Mouse (Mus musculus): ENCODE data around the gene Sptbn2. TPM values are rescaled to one million over a fixed set of nuclear protein-coding genes. Genes with fewer than 3 reads are reported as not detected.
A peak's percentile ranks its signal among the peaks of the same experiment; 100 is the strongest.

The Sptbn2 gene
- polyA plus RNA-seq, 1 experiment from 2014 or later: 18.7 TPM

- no peaks in the 10 kb centered on the region for H3K4me1 ChIP-seq (replicated peaks; ENCODE audit: control insufficient read depth, insufficient read depth, low read length)
- WGBS: 94% methylated on average over 14 of the region's 14 CpGs
Observed at GRCm38 (mm10) chr19:4716756-4717155, 5.8 kb downstream of the Sptbn2 start.

GRCm38 (mm10) chr19:4717281-4717680 is 6.3 kb downstream of the Sptbn2 start:
- Histone ChIP-seq H3K9ac (ENCODE audit: low read depth, low read length) (no peak overlapping the region), H3K4me2 (replicated peaks; ENCODE audit: low read depth, low read length) (no peak overlapping the region), H3K9me3 (ENCODE audit: control insufficient read depth, low read length) (no peaks in the 10 kb centered on the region), H3K36me3 (ENCODE audit: control insufficient read depth, insufficient read depth, low read length) (no peaks in the 10 kb centered on the region), H3K27ac (ENCODE audit: low read depth, low read length) (no peak overlapping the region), H3K27me3 (ENCODE audit: control insufficient read depth, insufficient read depth, low read length) (peaks cover 2% of the 10 kb centered on the region; the same call in 1 of the 2 replicates), H3K4me3 (ENCODE audit: low read depth, low read length) (no peak overlapping the region), H3K4me1 (replicated peaks; ENCODE audit: control insufficient read depth, insufficient read depth, low read length) (no peaks in the 10 kb centered on the region)
- WGBS: 90% methylated on average over 2 of the region's 2 CpGs
- DNase-seq (ENCODE audit: low spot score) (no peak), ATAC-seq (ENCODE audit: low FRiP score) (no peak)

More at GRCm38 (mm10) chr19:4716756-4717155, 5.8 kb downstream of the Sptbn2 start:
- peaks cover 2% of the 10 kb centered on the region; the same call in 1 of the 2 replicates for H3K27me3 ChIP-seq (ENCODE audit: control insufficient read depth, insufficient read depth, low read length)
- ATAC-seq (ENCODE audit: low FRiP score): no peak
- H3K4me3 ChIP-seq (ENCODE audit: low read depth, low read length): no peak overlapping the region
- no peak overlapping the region for H3K9ac ChIP-seq (ENCODE audit: low read depth, low read length)
- no peak overlapping the region for H3K4me2 ChIP-seq (replicated peaks; ENCODE audit: low read depth, low read length)
- DNase-seq (ENCODE audit: low spot score): no peak
- H3K9me3 ChIP-seq (ENCODE audit: control insufficient read depth, low read length): no peaks in the 10 kb centered on the region
- no peak overlapping the region for H3K27ac ChIP-seq (ENCODE audit: low read depth, low read length)
- no peaks in the 10 kb centered on the region for H3K36me3 ChIP-seq (ENCODE audit: control insufficient read depth, insufficient read depth, low read length)

DNA sequence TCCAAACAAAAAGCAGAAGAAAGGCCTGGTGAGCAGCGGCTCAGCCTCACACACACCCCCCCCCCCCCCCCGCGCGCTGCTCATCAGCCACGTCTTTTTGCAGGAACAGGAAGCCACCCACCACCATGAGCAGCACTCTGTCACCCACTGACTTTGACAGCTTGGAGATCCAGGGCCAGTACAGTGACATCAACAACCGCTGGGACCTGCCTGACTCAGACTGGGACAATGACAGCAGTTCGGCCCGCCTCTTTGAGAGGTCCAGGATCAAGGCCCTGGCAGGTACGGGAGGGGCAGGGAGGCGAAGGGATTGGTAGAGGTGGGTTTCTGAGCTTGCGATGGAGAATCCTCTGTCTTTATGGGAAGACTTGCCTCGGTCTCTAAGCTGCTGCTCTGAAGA is 7.7 kb downstream of the Sptbn2 start:
- DNase-seq (ENCODE audit: low spot score) (no peak), ATAC-seq (ENCODE audit: low FRiP score) (no peak)
- Histone ChIP-seq H3K4me2 (replicated peaks; ENCODE audit: low read depth, low read length) (no peak overlapping the region), H3K9me3 (ENCODE audit: control insufficient read depth, low read length) (no peaks in the 10 kb centered on the region), H3K36me3 (ENCODE audit: control insufficient read depth, insufficient read depth, low read length) (no peaks in the 10 kb centered on the region), H3K27ac (ENCODE audit: low read depth, low read length) (no peak overlapping the region; the same call in 1 of the 2 replicates), H3K27me3 (ENCODE audit: control insufficient read depth, insufficient read depth, low read length) (peaks cover 2% of the 10 kb centered on the region; the same call in 1 of the 2 replicates), H3K4me3 (ENCODE audit: low read depth, low read length) (no peak overlapping the region), H3K4me1 (replicated peaks; ENCODE audit: control insufficient read depth, insufficient read depth, low read length) (no peaks in the 10 kb centered on the region), H3K9ac (ENCODE audit: low read depth, low read length) (no peak overlapping the region)
- 35% methylated on average over 10 of the region's 12 CpGs for WGBS

DNA sequence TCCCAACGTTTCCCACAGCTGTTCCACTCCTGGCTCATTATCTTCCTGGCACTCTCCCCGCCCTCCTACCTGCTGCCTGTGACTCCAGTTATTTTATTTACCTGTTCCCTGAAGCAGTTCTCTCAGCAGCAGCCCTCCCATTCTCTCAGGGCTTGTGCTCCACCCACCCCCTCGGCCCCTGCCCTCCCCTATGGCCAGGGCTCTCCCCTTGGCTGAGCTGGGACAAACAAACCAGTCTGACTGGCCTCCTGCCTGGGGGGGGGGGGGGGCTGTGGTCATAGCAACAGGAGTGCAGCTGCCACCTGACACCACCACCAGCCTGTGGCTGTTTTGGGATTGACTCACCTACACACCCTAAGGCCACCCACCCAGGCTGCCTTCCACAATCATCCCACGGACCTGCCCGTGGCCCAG is 8.4 kb downstream of the Sptbn2 start:
- Histone ChIP-seq H3K4me1 (replicated peaks; ENCODE audit: control insufficient read depth, insufficient read depth, low read length) (no peaks in the 10 kb centered on the region), H3K9me3 (ENCODE audit: control insufficient read depth, low read length) (no peaks in the 10 kb centered on the region), H3K4me2 (replicated peaks; ENCODE audit: low read depth, low read length) (no peak overlapping the region), H3K9ac (ENCODE audit: low read depth, low read length) (no peak overlapping the region), H3K4me3 (ENCODE audit: low read depth, low read length) (no peak overlapping the region), H3K27me3 (ENCODE audit: control insufficient read depth, insufficient read depth, low read length) (no peaks in the 10 kb centered on the region), H3K36me3 (ENCODE audit: control insufficient read depth, insufficient read depth, low read length) (no peaks in the 10 kb centered on the region), H3K27ac (ENCODE audit: low read depth, low read length) (no peak overlapping the region)
- ATAC-seq (ENCODE audit: low FRiP score) (no peak), DNase-seq (ENCODE audit: low spot score) (no peak)
- 24% methylated on average over 5 of the region's 5 CpGs for WGBS

GRCm38 (mm10) chr19:4720112-4720511 is 9.1 kb downstream of the Sptbn2 start:
- Histone ChIP-seq H3K36me3 (ENCODE audit: control insufficient read depth, insufficient read depth, low read length) (no peaks in the 10 kb centered on the region), H3K9me3 (ENCODE audit: control insufficient read depth, low read length) (no peaks in the 10 kb centered on the region), H3K27ac (ENCODE audit: low read depth, low read length) (no peak overlapping the region), H3K4me1 (replicated peaks; ENCODE audit: control insufficient read depth, insufficient read depth, low read length) (no peaks in the 10 kb centered on the region), H3K4me3 (ENCODE audit: low read depth, low read length) (no peak overlapping the region), H3K27me3 (ENCODE audit: control insufficient read depth, insufficient read depth, low read length) (no peaks in the 10 kb centered on the region), H3K9ac (ENCODE audit: low read depth, low read length) (no peak overlapping the region), H3K4me2 (replicated peaks; ENCODE audit: low read depth, low read length) (no peak overlapping the region)
- ATAC-seq (ENCODE audit: low FRiP score) (no peak), DNase-seq (ENCODE audit: low spot score) (no peak)
- 86% methylated on average over 15 of the region's 15 CpGs for WGBS

DNA sequence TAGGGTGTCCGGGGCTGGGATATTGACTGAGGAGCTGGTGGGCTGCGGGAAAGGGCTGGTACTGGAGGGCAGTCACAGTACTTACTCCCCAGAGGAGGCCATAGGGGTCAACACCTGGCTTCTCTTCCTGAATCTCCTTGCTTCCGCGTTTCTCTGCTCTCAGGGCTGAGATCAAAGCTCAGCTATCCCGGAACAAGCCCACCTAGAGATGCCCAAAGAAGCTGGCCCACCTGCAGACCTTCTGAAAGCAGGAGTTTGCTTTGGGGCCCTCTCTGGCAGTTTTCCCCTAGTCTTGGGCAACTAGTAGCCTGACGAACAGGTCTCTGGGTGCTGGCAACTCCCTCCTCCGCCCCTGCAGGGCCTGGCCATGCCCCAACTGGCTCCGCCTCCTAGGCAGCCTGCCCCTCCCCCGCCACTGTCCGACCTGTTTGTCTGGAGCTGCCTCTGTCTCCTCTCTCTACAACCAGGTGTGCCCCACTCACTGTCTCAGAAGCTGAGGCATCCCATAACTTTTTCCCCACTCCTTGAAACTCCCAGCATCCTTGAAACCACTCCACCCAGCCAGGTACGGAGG is 9.8 kb downstream of the Sptbn2 start:
- peak; percentile 16 for DNase-seq (ENCODE audit: low spot score)

GRCm38 (mm10) chr19:4729186-4729585 is 18.2 kb downstream of the Sptbn2 start:
- WGBS: 91% methylated on average over 9 of the region's 9 CpGs
- no peak for ATAC-seq (ENCODE audit: low FRiP score)
- H3K9ac ChIP-seq (ENCODE audit: low read depth, low read length): no peak overlapping the region
- DNase-seq (ENCODE audit: low spot score): no peak
- H3K4me2 ChIP-seq (replicated peaks; ENCODE audit: low read depth, low read length): no peak overlapping the region
- no peak overlapping the region for H3K27ac ChIP-seq (ENCODE audit: low read depth, low read length)
- no peaks in the 10 kb centered on the region for H3K9me3 ChIP-seq (ENCODE audit: control insufficient read depth, low read length)
- no peaks in the 10 kb centered on the region for H3K4me1 ChIP-seq (replicated peaks; ENCODE audit: control insufficient read depth, insufficient read depth, low read length)
- H3K36me3 ChIP-seq (ENCODE audit: control insufficient read depth, insufficient read depth, low read length): peaks cover 7% of the 10 kb centered on the region; the same call in 1 of the 2 replicates
- H3K27me3 ChIP-seq (ENCODE audit: control insufficient read depth, insufficient read depth, low read length): no peaks in the 10 kb centered on the region
- no peak overlapping the region for H3K4me3 ChIP-seq (ENCODE audit: low read depth, low read length)

More for the DNA sequence above, 9.8 kb downstream of the Sptbn2 start:
- H3K4me2 ChIP-seq (replicated peaks; ENCODE audit: low read depth, low read length): no peak overlapping the region
- no peaks in the 10 kb centered on the region for H3K36me3 ChIP-seq (ENCODE audit: control insufficient read depth, insufficient read depth, low read length)
- no peak overlapping the region for H3K27ac ChIP-seq (ENCODE audit: low read depth, low read length)
- H3K9me3 ChIP-seq (ENCODE audit: control insufficient read depth, low read length): no peaks in the 10 kb centered on the region
- no peak for ATAC-seq (ENCODE audit: low FRiP score)
- H3K4me1 ChIP-seq (replicated peaks; ENCODE audit: control insufficient read depth, insufficient read depth, low read length): no peaks in the 10 kb centered on the region
- no peak overlapping the region for H3K4me3 ChIP-seq (ENCODE audit: low read depth, low read length)
- H3K9ac ChIP-seq (ENCODE audit: low read depth, low read length): no peak overlapping the region
- 18% methylated on average over 11 of the region's 11 CpGs for WGBS
- no peaks in the 10 kb centered on the region for H3K27me3 ChIP-seq (ENCODE audit: control insufficient read depth, insufficient read depth, low read length)

DNA sequence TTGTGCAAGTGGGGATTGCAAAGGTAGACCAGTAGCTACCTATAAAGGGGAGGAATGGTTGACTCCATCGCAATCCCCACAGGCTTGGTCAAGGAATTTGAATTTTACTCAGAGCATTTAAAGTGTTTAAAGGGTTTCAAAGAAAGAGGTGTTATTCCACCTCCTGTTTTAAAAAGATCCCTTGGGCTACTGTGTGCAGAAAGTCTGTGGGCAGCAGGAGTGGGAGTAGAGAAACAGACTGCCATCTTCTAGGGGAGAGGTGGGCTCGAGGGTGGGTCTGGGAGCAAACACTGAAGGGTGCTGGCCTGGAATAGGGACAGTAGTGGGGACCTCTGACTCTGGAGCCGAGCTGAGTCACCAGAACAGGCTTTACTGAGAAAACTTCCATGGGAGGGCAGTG is 22.1 kb downstream of the Sptbn2 start:
- H3K4me3 ChIP-seq (ENCODE audit: low read depth, low read length): no peak overlapping the region
- DNase-seq (ENCODE audit: low spot score) (no peak), ATAC-seq (ENCODE audit: low FRiP score) (no peak)
- H3K27ac ChIP-seq (ENCODE audit: low read depth, low read length): no peak overlapping the region
- peaks cover 11% of the 10 kb centered on the region; the same call in 1 of the 2 replicates for H3K36me3 ChIP-seq (ENCODE audit: control insufficient read depth, insufficient read depth, low read length)
- H3K9ac ChIP-seq (ENCODE audit: low read depth, low read length): no peak overlapping the region
- H3K27me3 ChIP-seq (ENCODE audit: control insufficient read depth, insufficient read depth, low read length): no peaks in the 10 kb centered on the region
- no peak overlapping the region for H3K4me2 ChIP-seq (replicated peaks; ENCODE audit: low read depth, low read length)
- no peaks in the 10 kb centered on the region for H3K9me3 ChIP-seq (ENCODE audit: control insufficient read depth, low read length)
- WGBS: 80% methylated on average over 3 of the region's 3 CpGs
- H3K4me1 ChIP-seq (replicated peaks; ENCODE audit: control insufficient read depth, insufficient read depth, low read length): no peaks in the 10 kb centered on the region

- Histone ChIP-seq H3K27ac (ENCODE audit: low read depth, low read length) (no peak overlapping the region), H3K9me3 (ENCODE audit: control insufficient read depth, low read length) (no peaks in the 10 kb centered on the region), H3K36me3 (ENCODE audit: control insufficient read depth, insufficient read depth, low read length) (peaks cover 12% of the 10 kb centered on the region; the same call in 1 of the 2 replicates), H3K4me3 (ENCODE audit: low read depth, low read length) (no peak overlapping the region), H3K27me3 (ENCODE audit: control insufficient read depth, insufficient read depth, low read length) (no peaks in the 10 kb centered on the region), H3K4me2 (replicated peaks; ENCODE audit: low read depth, low read length) (no peak overlapping the region), H3K9ac (ENCODE audit: low read depth, low read length) (no peak overlapping the region), H3K4me1 (replicated peaks; ENCODE audit: control insufficient read depth, insufficient read depth, low read length) (no peaks in the 10 kb centered on the region)
- ATAC-seq (ENCODE audit: low FRiP score) (no peak), DNase-seq (ENCODE audit: low spot score) (no peak)
- WGBS: 87% methylated on average over 13 of the region's 13 CpGs
Observed at GRCm38 (mm10) chr19:4737866-4738265, 26.9 kb downstream of the Sptbn2 start.
